Mouse (Mus musculus): ENCODE results near the gene Orm3. TPM values are rescaled to one million over a fixed set of nuclear protein-coding genes. Genes with fewer than 3 reads are reported as not detected.
A peak's percentile ranks its signal among the peaks of the same experiment; 100 is the strongest.

Orm3 gene
- polyA plus RNA-seq, 1 experiment from 2014 or later, result not detected

DNA sequence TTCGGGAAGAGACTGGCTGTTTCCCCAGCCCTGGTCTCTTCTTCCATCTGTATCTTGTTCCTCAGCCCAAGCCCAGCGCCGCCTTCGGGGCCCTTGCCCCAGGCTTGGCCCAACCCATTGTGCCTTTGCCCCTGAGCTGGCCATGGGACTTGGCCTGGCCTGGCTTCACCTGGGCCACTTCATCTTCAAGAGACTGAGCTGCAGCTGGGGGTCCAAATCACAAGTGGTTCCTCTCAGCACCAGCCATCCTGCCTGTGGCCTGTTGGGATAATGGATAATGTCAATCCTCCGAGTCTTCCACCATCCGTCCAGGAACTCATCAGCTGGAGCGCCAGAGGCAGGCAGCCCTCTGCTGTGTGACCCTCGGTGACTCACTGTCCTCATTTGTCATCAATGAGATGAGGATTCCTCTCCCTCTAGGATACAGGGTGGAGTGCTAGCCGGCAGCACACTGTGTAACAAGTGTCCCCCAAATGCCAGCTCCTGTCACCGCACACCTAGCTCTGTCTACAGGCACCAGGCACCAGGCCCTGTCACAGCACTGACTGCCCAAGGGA, 42.1 kb downstream of the Orm3 start:
- H3K4me1 ChIP-seq, result peaks cover 47% of the 10 kb centered on the region
- no peak overlapping the region for H3K4me2 ChIP-seq
- no peaks in the 10 kb centered on the region for H3K27me3 ChIP-seq (replicated peaks)
- H3K4me3 ChIP-seq, result no peak overlapping the region
- no peak overlapping the region for H3K27ac ChIP-seq
- no peak for ATAC-seq
- no peak overlapping the region for H3K9ac ChIP-seq
- H3K9me3 ChIP-seq (replicated peaks), result no peaks in the 10 kb centered on the region
- 84% methylated on average over 10 of the region's 10 CpGs for WGBS (ENCODE audit: insufficient replicate concordance)
- H3K36me3 ChIP-seq, result peaks cover 31% of the 10 kb centered on the region

DNA sequence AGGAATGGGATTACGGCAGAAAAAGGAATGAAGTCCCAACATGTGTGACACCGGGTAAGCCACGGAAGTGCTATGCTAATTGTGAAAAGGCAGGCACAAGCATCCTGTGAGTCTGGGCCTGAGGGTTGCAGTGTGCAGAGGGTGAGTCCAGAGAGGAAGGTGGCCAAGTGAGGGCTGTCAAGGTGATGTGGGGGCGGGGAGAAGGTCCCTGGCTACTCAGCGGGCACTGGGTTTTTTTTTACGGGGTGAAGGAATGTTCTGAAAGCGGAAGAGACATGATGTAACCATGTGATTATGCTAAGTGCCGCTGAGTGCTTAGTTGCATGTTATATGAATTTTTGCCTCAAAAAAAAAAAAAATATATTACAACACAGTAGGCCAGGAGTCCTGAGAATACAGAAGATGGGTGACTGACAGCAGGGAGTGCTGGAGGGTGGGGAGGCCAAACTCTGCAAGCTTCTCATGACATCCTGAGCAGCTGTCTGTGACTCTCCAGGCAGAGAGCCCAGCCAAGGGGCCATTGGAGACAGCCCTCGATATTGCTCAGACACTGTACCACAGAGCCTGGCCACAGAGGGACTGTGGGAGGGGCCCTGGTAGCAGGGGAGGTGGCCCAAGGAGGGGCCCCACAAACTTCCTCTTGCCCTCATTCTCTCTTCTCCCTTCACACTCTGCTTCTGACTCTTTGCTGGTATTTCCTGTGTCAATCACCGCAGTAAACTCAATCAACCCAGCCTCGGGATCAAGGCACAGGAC, 43.1 kb downstream of the Orm3 start:
- Histone ChIP-seq H3K4me2 (peak overlapping the region; percentile 31), H3K9ac (no peak overlapping the region; the same call in 1 of the 2 replicates)
- WGBS (ENCODE audit: insufficient replicate concordance), result 45% methylated on average over 11 of the region's 11 CpGs

DNA sequence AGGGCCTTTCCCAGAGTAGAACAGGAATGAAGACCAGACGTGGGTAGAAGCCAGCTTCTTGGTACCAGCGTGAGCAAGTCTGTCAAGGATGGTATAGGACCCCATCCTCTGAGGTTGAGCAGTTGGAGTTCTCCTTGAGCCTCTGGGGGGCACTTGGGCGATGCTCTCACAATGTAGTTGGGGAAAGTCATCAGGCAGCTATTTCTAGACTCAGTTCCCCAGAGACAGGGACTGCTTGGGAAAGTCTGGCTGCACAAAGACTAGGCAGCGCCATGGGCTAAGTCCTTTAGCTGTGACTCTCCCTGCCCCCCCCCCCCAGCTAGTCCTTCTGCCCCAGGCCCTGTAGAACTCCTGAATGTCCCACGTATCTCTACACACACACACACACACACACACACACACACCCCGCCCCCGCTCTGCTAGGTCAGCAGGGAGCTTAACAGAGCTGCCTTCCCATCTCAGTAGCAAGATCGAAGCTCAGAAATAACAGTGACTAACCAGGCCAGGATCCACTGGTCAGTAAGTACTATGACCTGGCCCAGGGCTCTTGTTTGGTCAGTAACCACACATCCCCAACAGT, 43.8 kb downstream of the Orm3 start:
- H3K9ac ChIP-seq, result no peak overlapping the region; the same call in 1 of the 2 replicates
- H3K27me3 ChIP-seq (replicated peaks), result no peaks in the 10 kb centered on the region
- peaks cover 17% of the 10 kb centered on the region for H3K36me3 ChIP-seq
- H3K4me1 ChIP-seq, result peaks cover 64% of the 10 kb centered on the region
- no peaks in the 10 kb centered on the region for H3K9me3 ChIP-seq (replicated peaks)
- WGBS (ENCODE audit: insufficient replicate concordance), result 53% methylated on average over 8 of the region's 8 CpGs
- peak overlapping the region; percentile 31 for H3K4me2 ChIP-seq
- peak overlapping the region; percentile 59 for H3K27ac ChIP-seq
- 0 out of 2 replicates have a peak overlapping the region, but pooled peaks have one; percentile 4 for H3K4me3 ChIP-seq
- no peak for ATAC-seq

More for the DNA sequence above, 43.1 kb downstream of the Orm3 start:
- peak; percentile 42; the same call in 1 of the 2 replicates for ATAC-seq
- Histone ChIP-seq H3K36me3 (peaks cover 25% of the 10 kb centered on the region), H3K9me3 (replicated peaks) (no peaks in the 10 kb centered on the region), H3K4me1 (peaks cover 57% of the 10 kb centered on the region), H3K4me3 (0 out of 2 replicates have a peak overlapping the region, but pooled peaks have one; percentile 4), H3K27me3 (replicated peaks) (no peaks in the 10 kb centered on the region), H3K27ac (peak overlapping the region; percentile 59)

DNA sequence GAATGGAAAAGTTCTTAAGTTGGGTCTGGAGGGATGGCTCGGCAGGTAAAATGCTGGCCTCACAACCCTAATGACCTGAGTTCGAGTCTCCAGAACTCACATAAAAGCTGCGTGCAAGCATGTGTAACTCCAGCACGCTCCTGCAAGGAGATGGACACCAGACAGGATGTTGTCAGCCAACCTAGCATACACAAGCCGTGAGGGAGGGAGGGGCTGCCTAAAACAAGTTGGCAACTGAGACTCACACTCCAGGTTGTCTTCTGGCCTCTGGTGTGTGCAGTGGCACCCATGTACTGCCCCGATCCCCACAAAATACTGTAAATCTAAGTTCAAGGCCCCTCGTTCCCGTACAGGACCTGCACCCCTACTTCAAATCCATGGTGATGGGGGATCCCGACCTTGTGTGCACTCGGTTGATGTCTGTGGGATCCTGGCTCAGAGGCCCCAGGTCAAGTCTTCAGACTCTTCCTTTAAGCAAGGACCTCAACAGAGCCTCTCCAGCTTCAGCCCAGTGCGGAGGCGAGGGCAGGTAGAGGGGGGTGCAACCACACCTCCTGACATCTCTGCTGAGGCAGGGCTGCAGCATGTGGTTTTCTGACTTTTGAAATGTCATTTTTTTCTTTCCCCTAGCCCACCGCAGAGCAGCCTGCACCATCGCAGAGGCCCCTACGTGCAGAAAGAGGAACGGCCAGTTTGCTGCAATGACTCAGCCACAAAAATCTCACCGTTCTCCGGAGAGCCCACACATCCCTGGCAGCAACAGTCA, 44.8 kb downstream of the Orm3 start:
- H3K27ac ChIP-seq, result peak overlapping the region; percentile 61; the same call in 1 of the 2 replicates
- peaks cover 10% of the 10 kb centered on the region; the same call in 1 of the 2 replicates for H3K36me3 ChIP-seq
- no peaks in the 10 kb centered on the region for H3K9me3 ChIP-seq (replicated peaks)
- no peak overlapping the region for H3K9ac ChIP-seq
- WGBS (ENCODE audit: insufficient replicate concordance), result 47% methylated on average over 18 of the region's 18 CpGs
- peak overlapping the region; percentile 51 for H3K4me2 ChIP-seq
- peaks cover 74% of the 10 kb centered on the region for H3K4me1 ChIP-seq
- H3K4me3 ChIP-seq, result no peak overlapping the region
- no peak for ATAC-seq
- no peaks in the 10 kb centered on the region for H3K27me3 ChIP-seq (replicated peaks)

DNA sequence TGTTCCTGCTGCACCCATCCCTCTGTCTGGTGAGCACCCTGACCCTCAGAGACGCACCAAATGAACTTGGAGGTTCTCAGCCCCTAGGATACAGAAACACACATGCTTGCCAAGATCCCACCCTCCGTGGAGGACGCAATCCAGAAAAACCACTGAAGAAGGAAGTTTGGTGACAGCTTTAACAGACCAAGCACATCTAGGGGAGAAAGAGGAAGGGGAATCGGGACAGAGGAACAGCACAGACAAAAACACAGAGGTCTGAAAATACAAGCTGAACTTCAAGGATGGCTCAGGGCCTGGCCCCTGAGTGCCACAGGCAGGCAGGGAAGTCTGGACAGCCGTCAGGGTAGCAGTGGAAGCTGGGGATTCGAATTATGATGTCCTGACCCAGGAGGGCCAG, 45.7 kb downstream of the Orm3 start:
- H3K27me3 ChIP-seq (replicated peaks), result no peaks in the 10 kb centered on the region
- 33% methylated on average over 6 of the region's 6 CpGs for WGBS (ENCODE audit: insufficient replicate concordance)
- no peaks in the 10 kb centered on the region for H3K9me3 ChIP-seq (replicated peaks)
- peaks cover 83% of the 10 kb centered on the region for H3K4me1 ChIP-seq
- no peak for ATAC-seq
- H3K4me3 ChIP-seq, result no peak overlapping the region
- peaks cover 10% of the 10 kb centered on the region; the same call in 1 of the 2 replicates for H3K36me3 ChIP-seq
- no peak overlapping the region for H3K9ac ChIP-seq
- peak overlapping the region; percentile 51 for H3K4me2 ChIP-seq
- H3K27ac ChIP-seq, result peak overlapping the region; percentile 61

DNA sequence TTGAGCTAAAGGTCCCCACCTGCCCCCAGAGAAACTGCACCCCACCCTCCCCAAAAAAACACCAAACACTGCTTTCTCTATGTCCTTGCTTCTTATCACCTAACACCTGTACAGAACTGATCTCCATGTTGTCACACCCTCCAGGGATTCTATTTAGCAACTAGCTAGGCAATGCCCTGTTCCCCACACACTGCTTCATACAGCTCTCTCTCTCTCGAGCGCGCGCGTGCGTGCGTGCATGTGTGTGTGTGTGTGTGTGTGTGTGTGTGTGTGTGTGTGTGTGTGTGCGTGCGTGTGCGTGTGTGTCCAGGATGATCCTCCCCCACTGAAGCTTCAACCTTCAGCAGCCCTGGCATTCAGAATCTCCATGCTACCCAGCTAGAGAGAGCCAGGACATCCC, 46.1 kb downstream of the Orm3 start:
- peak; percentile 62 for ATAC-seq
- H3K27me3 ChIP-seq (replicated peaks), result no peaks in the 10 kb centered on the region
- peak overlapping the region; percentile 38 for H3K4me3 ChIP-seq
- H3K9ac ChIP-seq, result peak overlapping the region; percentile 42; the same call in 1 of the 2 replicates
- no peaks in the 10 kb centered on the region for H3K9me3 ChIP-seq (replicated peaks)
- WGBS (ENCODE audit: insufficient replicate concordance), result 61% methylated on average over 10 of the region's 10 CpGs
- peaks cover 10% of the 10 kb centered on the region; the same call in 1 of the 2 replicates for H3K36me3 ChIP-seq
- H3K4me2 ChIP-seq, result peak overlapping the region; percentile 51
- peaks cover 87% of the 10 kb centered on the region for H3K4me1 ChIP-seq
- peak overlapping the region; percentile 43; the same call in 1 of the 2 replicates for H3K27ac ChIP-seq

DNA sequence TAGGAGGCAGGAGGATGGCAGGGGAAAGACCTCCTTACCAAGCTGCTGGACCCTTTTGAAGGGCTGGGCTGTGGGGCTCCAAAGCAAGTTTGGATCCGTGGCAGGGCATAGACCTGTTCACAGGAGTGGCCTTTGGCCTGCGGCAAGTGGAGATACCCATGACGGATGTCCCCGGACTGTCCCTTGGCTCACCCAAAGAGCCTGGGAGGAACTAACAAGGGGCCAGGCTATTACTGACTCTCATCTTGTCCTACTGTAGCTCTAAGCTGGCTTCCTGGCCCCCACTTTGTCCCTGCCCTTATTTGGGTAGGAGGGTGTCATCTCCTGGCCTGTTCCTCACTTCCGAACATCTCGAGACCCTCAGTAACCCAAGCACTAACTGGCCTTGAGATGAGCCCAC, 46.6 kb downstream of the Orm3 start:
- no peak for ATAC-seq

DNA sequence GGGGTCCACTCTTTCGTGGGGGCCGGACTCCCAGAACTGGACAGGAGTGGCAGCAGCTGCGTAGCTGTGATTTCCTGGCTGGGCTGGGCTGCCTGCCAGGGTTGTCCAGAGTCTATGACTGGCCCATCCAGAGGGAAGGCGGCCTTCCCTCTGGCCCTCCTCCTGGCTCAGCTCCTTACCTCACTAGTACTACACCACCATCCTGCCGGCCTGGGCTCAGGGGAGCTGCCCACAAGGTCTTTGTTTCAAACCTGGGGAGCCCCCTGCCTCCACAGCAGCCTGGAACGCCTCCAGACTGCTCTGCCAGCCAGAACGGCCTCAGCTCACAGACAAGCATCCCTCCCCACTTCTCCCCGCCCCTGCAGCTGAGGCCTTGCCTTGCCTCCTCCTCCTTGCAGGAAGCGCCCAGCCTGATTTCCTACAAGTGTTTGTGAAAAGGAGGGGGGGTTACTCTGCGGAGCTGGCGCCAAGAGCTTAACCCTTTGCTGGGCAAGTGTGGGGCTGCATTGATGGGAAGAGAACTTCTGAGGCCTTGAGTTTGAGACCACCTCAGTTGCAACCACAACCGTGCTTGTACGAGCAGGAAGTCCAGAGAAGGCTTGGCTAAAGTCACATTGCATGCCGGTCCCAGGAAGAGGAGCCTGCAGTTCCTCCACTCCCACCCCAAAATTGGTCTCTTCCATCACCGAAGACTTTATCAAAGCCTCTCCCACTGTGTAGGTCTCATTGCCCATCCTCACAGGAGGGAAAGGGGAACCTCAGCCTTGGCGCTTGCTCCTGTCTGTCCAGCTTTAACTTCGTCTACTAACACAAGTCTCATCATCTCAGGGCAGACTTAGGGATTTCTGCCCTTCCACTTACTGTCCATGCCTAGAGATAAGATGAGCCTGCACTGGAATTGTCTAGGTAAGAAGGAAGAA, 47.3 kb downstream of the Orm3 start, which contains the start of gene Akna:
Akna (minus strand) TSS at position 315 of the 920 bp plus-strand sequence.
- H3K4me2 ChIP-seq, result peak within 1 kb of the TSS; percentile 51
- 20% methylated on average over 17 of the region's 17 CpGs for WGBS (ENCODE audit: insufficient replicate concordance)
- H3K9me3 ChIP-seq (replicated peaks), result no peaks in the 10 kb centered on the region
- H3K4me3 ChIP-seq, result peak within 1 kb of the TSS; percentile 38
- no peaks in the 10 kb centered on the region; the same call in 1 of the 2 replicates for H3K27me3 ChIP-seq (replicated peaks)
- H3K36me3 ChIP-seq, result no peaks in the 10 kb centered on the region
- peak; percentile 31 for ATAC-seq
- peak within 1 kb of the TSS; percentile 43 for H3K27ac ChIP-seq
- H3K9ac ChIP-seq, result peak within 1 kb of the TSS; percentile 42
- H3K4me1 ChIP-seq, result peaks cover 96% of the 10 kb centered on the region

More for the DNA sequence above, 46.6 kb downstream of the Orm3 start:
- 49% methylated on average over 6 of the region's 6 CpGs for WGBS (ENCODE audit: insufficient replicate concordance)
- Histone ChIP-seq H3K36me3 (peaks cover 5% of the 10 kb centered on the region; the same call in 1 of the 2 replicates), H3K4me2 (peak overlapping the region; percentile 51), H3K4me3 (peak overlapping the region; percentile 38), H3K27ac (peak overlapping the region; percentile 43), H3K4me1 (peaks cover 92% of the 10 kb centered on the region), H3K9ac (peak overlapping the region; percentile 42), H3K9me3 (replicated peaks) (no peaks in the 10 kb centered on the region), H3K27me3 (replicated peaks) (no peaks in the 10 kb centered on the region)

DNA sequence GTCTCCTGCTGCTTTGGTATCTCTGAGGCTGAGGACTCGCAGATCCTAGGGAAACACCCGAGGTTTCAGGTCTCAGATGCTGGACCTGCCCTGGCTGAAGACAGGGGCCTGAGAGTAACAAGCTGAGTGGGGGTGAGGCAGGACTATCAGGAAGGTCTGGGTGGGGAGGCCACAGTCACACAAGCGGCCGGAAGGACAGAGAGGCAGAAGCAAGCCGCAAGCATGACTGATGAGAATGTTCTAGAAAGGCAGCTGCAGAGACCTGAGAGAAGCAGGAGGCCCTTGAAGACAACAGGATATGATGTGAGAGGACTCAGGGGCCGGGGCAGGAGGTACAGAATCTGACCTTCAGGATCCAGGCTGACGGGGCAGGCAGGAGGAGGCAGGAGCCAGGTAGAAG, 48.2 kb downstream of the Orm3 start:
- peaks cover 96% of the 10 kb centered on the region for H3K4me1 ChIP-seq
- H3K9ac ChIP-seq, result 0 out of 2 replicates have a peak overlapping the region, but pooled peaks have one; percentile 22
- H3K4me3 ChIP-seq, result no peak overlapping the region
- H3K9me3 ChIP-seq (replicated peaks), result no peaks in the 10 kb centered on the region
- no peaks in the 10 kb centered on the region for H3K36me3 ChIP-seq
- 33% methylated on average over 7 of the region's 7 CpGs for WGBS (ENCODE audit: insufficient replicate concordance)
- no peak for ATAC-seq
- H3K27ac ChIP-seq, result peak overlapping the region; percentile 42
- peak overlapping the region; percentile 51 for H3K4me2 ChIP-seq
- H3K27me3 ChIP-seq (replicated peaks), result peaks cover 8% of the 10 kb centered on the region; the same call in 1 of the 2 replicates

DNA sequence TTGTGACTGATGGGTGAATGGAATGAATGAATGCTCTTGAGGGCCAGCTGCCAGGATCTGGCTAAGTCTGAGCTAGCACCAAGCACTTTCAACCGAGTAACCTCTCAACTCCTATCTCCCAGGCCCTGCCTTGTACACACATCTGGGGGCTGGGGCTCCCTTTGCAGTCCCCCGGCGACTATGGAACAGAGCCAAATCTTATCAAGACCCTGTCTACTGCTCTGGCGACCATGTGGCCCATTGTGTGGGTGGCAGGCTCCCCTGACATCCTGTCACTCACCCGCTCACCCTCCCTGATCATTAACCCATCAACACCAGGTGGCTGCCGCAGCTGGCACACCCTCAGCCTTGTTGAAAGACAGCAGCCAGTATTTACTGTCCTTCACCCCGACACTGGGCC, 49.1 kb downstream of the Orm3 start:
- Histone ChIP-seq H3K9ac (peak overlapping the region; percentile 22; the same call in 1 of the 2 replicates), H3K27ac (peak overlapping the region; percentile 42; the same call in 1 of the 2 replicates)
- 0 out of 2 replicates have a peak, but pooled peaks have one; percentile 15 for ATAC-seq

More for the DNA sequence above, 49.1 kb downstream of the Orm3 start:
- Histone ChIP-seq H3K27me3 (replicated peaks) (peaks cover 12% of the 10 kb centered on the region; the same call in 1 of the 2 replicates), H3K4me1 (peaks cover 96% of the 10 kb centered on the region), H3K4me2 (0 out of 2 replicates have a peak overlapping the region, but pooled peaks have one; percentile 3), H3K9me3 (replicated peaks) (no peaks in the 10 kb centered on the region), H3K36me3 (no peaks in the 10 kb centered on the region), H3K4me3 (no peak overlapping the region)
- 22% methylated on average over 7 of the region's 7 CpGs for WGBS (ENCODE audit: insufficient replicate concordance)
